Mouse (Mus musculus) small intestine, adult 2 months (tissue): ENCODE results near the gene Trim26.

Experiments used
- CTCF ChIP-seq: fragments of 200-500 bp; IDR thresholded peaks from 2 replicates; pipeline ENCODE4 v1.5.1; 2012; ENCODE audit warnings: low read depth, mild to moderate bottlenecking, control low read depth, inconsistent platforms, low read length, moderate library complexity, mixed read lengths; ENCODE audit not compliant: insufficient replicate concordance, insufficient read length; ENCODE audit errors: extremely low read depth
- POLR2A ChIP-seq: fragments of 200-500 bp; IDR thresholded peaks from 2 replicates; pipeline ENCODE4 v1.6.1; 2012; ENCODE audit warnings: low read depth, mild to moderate bottlenecking, control low read depth, inconsistent platforms, low read length, moderate library complexity

- TF ChIP-seq CTCF (no peak), POLR2A (no peak)
Observed at GRCm38 (mm10) chr17:36828488-36828887, 8.4 kb upstream of the Trim26 start.
